Mouse (Mus musculus): ENCODE results near the gene Gm20388.

DNA sequence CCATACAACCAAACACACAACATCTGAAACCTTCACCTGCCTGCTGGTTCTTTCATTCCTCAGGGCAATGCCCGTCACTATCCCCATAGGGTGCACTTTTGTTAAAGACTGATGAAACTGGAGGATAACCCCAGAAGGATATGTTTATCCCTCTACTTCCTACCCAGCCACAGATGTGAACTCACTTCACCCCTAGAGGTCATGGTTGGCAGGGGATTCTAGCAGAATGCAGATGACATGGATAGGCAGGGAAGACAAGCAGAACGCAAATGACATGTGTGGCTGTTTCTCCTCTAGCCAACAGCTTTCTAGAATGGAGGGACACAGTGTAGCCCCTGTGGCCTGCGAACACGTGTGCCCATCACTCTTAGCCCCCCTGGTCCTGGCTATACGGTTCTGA, 2816.8 kb downstream of the Gm20388 start:
- TF ChIP-seq POLR2A (IDR thresholded peaks at IDR 0.05; ENCODE audit: extremely low read depth, insufficient read depth, low read length) (no peak), CTCF (IDR thresholded peaks at IDR 0.05; ENCODE audit: extremely low read depth, insufficient read depth, low read length) (no peak)

Data from cortical plate, adult 2 months (tissue).